Mouse (Mus musculus): Measurements from ENCODE around the gene Gm15319.
A peak's percentile ranks its signal among the peaks of the same experiment; 100 is the strongest.
"Not testable (repeated sequence)": the region's sequence is repeated elsewhere in the genome, so short reads cannot be mapped to it uniquely, and the experiment has no call there.

Gene Gm15319

DNA sequence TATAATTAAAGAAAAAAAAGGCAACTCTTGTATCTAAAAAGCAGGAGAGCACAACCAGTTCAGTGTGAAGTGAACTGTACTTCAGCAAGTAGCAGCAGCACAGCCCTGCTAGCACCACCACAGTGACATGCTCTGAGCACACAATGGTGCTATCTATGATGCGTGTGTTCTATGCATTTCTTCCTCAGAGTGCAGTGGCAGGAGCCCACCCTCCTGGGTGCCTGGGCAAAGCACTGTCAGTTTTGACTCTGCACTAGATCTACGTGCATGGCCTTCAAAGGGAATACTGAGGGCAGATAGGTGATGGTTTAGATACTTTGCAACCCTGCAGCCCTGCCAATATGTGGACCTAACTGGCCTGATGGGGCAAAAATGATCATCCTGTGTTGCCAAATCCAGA, at the start of gene Gm15319:
Gene Gm15319 (minus strand): TSS at position 101 of the 400 bp plus-strand sequence.
- DNase-seq, result not testable (repeated sequence)

DNA sequence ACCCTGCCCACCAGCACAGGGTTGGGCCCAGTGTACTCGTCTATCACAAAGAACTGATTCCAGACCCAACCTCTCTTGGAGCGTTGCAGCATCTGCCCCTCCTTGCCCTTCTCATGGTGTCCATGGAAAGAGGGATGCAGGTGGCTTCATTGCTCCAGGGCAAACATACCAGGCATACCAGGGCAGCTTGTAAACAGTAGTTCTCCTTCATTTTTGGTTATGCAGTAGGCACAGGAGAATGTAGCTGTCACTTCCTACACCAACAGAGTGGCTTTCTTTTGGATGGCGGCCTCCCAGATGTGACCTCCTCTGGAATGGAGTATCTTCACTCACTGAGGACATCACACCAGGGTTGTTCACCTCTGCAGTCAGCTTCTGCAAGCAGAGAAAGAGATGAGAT, 47.3 kb upstream of the Gm15319 start:
- DNase-seq, result not testable (repeated sequence)

DNA sequence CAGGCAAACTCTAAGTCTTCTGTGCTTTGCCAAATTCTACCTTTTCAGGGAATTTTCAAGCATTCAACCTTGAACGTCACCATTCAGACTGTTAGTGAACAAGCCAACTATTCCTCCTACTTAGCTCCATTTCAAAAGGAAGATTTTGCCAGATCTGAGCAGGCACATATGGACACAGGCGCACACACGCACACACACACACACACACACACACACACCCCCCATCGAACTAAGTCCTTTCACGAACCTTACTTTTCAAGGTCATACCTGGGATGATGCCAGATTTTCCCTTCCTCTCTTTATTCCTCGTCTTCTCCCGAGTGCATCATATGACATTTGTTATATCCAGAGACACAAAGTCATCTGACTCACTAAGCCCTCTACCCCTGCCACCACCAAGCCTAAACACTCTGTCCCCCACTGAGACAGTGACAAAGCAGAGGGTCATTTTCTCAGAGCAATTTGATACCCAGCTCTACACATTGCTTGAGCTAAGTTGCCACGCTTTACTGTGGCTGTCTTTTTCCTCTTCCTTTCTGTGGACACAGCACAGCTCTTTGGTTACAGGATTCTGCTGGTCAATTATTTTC, 45.5 kb upstream of the Gm15319 start:
- DNase-seq, result peak in 1 of 2 experiments; percentile 25

DNA sequence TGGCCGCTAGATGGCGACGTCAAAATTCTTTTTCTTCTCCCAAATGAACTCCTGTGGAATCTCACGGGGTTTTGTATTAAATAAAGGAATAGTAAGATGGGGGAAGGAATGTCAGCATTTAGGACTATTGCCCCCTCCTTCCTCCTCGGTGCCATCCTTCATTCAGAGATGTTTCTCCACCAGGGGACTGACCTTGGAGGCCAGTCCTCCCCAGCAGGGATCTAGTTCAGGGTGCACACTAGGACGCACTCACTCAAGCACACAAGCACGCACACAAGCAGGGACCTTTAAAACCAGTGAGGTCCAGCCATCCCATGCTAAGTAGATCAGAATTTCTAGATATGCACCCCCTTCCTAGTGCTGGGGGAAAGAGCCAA, 26.3 kb upstream of the Gm15319 start:
- peak; percentile 15 to 22 for DNase-seq

DNA sequence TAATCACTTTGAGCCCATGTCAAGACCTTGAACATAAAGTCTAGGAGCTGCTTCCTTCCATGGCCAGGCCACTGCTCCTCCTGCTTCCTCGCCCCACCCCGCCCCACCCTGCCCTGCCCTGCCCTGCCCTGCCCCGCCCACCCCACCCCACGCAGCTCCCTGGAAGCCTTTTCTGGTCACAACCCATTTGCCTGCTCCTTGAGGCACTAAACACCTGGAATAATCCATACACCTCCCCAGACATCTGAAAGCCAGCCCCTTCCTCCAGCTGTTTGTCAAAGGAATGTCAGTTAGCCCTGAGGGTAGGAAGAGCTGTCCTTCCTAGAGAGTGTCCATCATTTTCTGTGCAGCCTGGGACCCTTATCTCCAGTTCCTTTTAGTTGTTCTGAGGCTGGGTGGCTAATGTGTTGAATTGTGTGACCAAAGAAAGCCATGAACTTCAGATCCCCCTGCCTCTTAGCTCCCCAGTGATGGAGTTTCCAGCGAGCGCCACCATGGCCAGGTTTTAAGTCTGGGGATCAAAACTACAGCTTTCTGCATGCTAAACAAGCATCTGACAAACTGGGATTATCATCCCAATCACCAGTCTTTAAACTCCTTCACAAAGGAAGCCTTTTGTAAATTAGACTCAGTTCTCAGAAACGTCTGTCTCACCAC, 25.8 kb upstream of the Gm15319 start:
- peak; percentile 27 to 48 for DNase-seq

DNA sequence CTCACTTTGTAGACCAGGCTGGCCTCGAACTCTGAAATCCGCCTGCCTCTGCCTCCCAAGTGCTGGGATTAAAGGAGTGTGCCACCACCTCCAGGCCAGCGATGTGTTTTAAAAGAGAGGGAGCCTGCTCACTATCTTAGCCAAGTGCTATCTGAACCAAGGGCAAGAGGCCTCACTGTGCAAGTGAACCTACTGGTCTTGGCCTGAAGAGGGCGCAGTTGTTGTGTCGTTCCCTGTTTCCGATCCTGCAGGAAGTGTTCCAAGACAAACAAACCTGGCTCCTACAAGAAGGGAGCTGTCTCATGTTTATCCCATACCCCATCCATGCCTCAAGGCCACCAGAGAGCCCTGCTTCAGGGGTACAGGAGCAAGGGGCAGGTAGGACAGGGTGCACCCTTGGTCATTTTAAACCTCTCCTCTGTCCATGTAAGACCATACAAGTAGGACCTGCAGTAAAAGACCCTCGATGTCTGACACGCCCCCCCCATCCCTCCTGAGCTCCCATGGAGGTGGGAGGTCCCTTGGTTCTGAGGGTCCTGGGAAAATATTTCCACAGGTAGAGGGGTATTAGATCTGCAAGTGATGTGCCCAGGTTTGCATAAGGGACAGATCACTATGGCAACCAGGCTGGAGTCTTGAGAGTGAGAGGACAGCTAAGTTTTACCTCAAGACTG, 24.2 kb upstream of the Gm15319 start:
- DNase-seq, result peak; percentile 30 to 36

DNA sequence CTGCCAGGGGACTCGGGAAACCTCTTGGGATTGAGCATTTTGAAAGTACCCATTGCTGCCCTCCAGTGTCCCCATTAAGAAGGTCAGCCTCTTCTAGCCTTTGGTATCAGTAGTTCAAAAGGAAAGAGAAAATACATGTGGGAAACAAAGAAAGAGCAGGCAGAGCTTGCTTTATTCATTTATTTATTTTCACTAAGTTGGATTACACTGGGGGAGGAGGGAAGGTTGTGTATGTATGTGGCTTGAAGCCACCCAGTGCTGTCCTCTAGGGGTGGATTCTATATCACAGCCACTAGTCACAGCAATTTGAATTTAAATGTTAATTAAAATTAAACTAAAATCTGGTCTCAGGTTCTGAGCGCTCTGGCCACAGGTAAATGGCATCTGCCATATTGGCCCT, 22.0 kb upstream of the Gm15319 start:
- not testable (repeated sequence) for DNase-seq

DNA sequence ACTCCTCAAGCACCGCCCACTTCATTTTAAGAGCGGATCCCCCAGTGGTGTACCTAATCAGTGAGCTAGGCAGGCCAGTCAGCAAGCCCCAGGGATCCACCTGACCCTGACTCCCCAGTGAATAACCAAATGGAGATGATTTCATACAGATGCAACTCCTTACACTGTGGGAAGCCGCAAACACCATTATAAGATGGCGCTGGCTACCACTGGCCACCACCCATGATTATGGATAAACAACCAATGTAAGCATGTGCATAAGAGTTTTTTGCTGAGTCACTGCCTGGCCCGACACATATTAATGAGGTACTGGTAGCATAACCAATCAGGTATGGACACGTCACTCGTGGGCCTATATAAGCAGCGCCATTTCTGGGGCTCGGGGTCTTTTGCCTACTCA, 21.1 kb upstream of the Gm15319 start:
- peak; percentile 18 to 28 for DNase-seq

DNA sequence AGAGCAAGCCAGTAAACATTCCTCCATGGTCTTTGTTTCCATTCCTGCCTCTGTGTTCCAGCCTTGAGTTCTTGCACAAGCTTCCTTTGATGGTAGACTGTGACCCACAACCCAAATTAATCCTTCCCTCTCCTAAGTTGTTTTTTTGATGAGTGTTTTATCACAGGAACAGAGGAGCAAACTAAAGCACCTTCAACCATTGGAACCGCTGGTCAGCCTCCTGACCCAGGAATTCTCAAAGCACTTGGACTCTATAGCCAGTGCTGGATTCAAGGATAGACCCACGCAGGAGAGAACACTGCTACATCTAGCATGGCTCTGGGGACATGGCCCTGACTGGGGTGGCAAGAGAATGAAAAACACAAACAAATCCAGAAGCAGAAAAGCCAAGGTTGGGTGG, 19.1 kb upstream of the Gm15319 start:
- peak in 1 of 2 experiments; percentile 3 for DNase-seq

DNA sequence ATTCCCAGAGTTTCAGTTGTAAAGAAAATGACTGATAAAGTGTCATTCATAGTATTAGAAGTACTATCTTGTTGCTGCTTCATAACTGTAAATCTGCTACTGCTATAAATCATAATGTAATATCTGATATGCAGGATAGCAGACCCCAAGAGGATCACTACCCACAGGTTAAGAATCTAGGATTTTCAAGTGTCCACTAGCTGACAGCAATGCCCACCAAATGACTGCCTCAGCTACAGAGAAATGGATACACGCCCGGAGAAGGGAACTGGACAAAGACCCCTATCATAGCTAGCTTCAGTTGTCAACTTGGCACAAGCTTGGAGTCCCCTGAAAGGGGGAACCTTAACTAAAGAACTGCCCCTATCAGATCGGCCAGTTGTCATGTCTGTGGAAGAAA, 18.6 kb upstream of the Gm15319 start:
- not testable (repeated sequence) for DNase-seq

DNA sequence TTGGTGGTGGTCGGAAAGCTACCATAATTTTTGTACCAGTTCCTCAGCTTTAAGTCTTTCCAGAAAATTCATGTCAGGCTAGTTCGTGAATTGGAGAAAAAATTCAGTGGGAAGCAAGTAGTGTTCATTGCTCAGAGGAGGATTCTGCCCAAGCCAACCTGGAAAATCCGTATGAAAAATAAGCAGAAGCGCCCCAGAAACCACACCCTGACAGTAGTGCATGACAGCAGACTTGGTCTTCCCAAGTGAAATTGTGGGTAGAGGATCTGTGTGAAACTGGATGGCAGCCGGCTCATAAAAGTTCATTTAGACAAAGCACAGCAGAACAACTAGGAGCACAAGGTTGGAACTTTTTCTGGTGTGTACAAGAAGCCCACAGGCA, 18.2 kb upstream of the Gm15319 start:
- not testable (repeated sequence) for DNase-seq

DNA sequence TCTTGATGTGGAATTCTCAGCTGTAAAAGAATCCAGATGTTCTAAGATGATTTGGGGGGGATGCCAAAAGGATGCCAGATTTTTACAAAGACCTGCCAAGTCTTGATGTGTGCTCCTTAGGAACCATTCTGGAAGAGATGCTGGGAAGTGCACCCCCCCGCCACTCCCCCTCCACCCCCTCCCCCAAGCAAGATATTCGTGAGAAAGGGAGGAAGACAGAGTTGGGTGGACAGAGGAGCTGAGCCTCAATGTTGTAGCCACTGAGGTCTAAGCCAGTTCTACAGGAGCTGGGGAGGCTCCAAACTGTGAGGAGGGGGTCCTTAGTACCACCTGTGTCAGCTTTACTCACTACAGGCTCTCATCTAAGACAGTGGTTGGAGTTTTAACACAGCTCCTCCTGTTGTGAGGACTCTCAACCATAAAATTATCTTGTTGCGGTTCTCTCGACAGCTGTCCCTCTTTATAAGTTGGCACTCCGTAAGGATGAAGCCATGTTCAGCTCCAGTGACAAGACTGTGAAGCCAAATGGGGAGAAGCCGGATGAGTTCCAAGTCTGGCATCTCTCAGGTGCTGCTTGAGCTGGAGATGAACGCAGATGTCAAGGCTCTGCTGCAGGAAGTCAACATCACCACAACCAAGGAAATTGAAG, 17.7 kb upstream of the Gm15319 start:
- DNase-seq, result peak in 1 of 2 experiments; percentile 9

DNA sequence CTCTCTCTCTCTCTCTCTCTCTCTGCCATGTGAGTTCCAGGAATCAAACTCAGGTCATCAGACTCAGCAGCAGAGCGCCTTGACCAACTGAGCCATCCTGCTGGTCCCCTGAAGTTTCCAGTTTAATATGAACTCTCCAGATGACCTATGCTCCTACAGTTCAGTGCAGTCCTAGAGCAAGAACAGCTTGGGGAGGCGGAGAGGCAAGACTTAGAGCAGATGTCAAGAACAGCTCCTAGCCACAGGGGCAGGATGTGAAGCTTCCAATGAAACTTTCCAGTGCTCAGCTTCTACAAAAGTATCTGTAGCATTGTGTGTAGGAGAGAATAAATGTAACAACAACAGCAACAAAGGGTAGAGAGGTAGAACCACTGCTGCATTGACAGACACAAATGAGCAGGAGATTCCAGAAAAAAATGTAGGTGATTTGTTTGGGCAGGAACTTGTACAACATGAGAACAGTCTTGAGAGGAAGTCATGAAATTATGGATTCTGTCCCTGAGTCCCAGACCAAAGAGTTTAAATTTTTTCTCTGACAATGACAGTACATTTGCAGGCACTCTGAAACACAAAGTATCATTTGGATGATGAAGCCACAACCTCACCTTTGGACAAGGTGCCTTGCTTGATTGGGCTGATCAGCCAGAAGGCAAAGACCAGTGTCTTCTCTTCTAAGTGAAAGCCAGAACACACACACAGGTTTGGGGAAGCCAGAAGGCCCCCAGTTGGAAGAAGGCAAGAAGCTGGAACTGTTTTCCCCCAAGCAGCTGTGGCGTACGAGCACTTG, 16.8 kb upstream of the Gm15319 start:
- DNase-seq, result peak in 1 of 2 experiments; percentile 13

DNA sequence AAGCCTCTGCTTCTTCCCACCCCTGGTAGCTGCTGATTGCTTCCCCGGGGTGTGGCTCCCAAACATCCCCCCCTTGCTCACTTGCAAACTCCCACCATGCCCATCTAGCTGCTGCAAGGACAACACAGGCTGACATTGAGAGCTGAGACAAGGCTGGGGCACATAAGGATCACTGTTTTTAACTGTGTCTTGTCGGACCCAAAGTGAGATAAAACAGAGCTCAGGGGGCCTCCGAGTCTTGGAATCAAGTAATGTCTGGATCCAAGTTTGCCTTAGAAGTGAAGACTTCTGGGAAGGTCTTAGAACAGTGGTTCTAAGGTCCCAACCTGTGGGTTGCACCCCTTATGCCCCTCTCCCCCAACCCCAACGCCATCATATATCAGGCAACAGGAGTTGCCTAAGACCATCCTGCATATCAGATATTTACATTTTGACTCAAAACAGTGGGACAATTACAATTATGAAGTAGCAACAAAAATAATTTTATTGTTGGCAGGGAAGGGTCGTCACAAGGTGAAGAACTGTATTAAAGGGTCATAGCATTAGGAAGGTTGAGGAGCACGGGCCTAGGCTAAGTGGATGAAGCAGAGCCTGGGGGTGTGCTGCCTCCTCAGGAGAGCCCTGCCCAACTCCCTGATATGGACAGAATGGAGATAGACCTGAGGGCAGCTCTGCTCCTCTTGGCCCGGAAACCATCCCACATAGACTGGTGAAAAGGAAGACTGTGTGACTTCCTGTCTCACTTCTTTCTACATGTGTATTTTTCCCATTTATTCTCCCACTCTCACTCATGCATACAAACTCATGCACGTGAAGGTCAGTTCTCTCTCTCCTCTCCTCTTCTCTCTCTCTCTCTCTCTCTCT, 16.0 kb upstream of the Gm15319 start:
- DNase-seq, result peak in 1 of 2 experiments; percentile 36

DNA sequence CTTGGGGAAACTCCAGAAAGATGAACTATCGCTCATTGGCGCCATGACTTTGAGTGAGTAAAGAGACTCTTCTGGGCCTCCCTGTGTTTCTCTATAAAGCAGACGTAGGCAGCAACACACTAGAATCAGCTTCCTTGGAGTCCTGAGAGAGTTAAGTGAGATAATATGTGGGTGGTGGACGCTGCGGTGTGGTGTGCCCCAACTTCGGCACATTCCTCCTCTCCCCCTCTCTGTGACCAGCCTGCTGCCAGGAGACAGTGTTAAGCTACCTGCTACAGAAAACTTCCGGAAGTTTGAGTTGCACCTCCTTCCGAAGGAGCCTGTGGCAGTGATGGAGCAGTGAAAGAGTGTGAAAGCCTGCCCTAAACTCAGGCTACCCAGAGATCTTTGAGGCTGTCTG, 15.3 kb upstream of the Gm15319 start:
- peak; percentile 26 to 47 for DNase-seq

DNA sequence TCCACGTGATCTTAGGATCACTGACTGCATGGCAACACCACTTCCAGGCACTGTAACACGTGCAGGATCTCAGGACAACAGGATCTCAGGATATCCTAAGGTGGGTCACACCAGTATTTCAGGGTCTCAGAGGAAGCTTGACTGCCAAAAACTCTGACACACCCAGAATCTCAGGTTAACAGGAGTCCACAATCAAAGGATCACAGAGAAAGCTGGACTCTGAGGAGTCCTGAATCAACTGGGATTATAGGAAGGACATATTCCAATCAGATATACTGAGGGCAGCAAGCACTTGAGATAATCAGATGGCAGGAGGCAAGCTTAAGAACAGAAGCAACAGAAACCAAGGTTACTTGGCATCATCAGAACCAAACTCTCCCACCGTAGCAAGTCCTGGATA, 12.7 kb upstream of the Gm15319 start:
- DNase-seq, result peak; percentile 3 to 9

DNA sequence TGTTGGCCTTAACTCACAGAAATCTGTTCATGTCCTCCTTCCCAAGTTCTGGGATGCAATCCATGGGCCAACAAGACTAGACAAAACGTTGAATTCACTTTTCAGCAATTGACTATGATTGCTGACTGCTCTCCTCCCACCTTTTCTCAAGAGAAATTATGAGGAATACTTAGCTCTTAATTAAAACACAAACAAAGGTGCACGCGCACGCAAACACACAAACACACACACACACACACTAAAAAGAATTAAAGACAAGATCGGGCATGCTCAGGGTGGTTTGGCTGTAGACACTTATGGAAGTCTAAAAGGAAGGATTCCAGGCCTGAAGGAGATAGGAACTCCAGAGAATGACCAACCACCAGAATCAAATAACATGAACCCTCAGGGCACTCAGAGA, 6.6 kb downstream of the Gm15319 start:
- DNase-seq, result peak in 1 of 2 experiments; percentile 3

DNA sequence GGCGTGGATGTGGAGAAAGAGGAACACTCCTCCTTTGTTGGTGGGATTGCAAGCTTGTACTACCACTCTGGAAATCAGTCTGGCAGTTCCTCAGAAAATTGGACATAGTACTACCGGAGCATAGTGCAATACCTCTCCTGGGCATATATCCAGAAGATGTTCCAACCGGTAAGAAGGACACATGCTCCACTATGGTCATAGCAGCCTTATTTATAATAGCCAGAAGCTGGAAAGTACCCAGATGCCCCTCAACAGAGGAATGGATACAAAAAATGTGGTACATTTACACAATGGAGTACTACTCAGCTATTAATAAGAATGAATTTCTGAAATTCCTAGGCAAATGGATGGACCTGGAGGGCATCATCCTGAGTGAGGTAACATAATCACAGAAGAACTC, 9.4 kb downstream of the Gm15319 start:
- peak in 1 of 2 experiments; percentile 3 for DNase-seq

DNA sequence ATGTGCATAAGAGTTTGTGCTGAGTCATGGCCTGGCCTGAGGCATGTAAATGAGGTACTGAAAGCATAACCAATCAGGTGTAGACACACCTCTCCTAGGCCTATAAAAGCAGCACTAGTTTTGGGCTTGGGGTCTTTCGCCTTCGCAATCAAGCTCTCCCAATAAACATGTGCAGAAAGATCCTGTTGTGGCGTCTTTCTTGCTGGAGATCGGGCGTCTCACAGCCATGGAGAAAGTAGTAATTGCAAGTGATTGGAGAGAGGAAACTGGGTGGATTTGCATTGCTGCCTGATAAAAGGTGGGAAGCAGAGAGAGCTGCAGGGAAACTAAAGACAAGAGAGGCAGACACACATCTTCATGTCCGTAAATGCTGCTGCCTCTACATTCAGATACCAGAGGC, 60.3 kb downstream of the Gm15319 start:
- DNase-seq, result not testable (repeated sequence)

DNA sequence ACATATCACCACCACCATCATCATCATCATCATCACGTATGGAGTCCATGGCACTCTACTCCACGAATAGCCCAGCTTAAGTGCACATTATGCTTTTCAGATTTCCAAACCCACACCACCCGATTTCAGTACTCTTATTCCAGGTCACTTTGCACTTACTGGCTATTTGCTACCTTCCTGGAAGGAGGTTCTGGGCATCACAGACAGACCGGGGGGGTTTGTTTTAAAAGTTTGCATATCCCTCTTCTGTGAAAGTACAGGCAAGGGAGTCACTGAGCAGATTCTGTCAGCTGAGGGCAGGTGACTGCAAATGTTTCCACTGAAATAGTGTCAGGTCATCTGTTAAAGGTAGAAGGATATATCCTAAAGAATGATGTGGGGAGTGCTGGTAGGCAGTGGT, 63.0 kb downstream of the Gm15319 start:
- not testable (repeated sequence) for DNase-seq

DNA sequence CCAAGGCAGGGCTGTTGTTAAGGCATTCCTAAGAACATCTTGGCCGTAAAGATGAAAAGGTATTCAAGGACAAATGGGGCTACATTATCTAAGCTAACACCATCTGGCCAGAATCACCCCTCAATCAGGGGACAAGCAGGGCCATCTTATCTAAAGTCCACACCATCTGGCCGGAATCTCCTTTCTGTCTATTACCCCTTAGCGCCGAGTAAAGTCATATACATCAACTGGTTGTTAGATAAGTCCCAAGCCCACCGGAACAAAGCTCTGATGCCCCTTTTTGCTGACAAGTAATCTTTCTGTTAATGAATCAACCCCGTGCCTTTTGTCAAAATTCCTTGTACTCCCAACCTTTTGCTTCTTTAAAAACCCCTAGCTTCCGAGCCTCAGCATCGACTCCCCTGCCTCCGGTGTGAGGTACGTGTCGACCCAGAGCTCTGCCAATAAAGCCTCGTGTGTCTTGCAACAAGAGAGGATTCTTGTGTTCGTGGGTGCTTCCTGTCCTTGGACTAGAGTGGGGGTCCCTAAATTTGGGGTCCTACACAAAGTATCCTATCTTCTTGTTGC, 65.0 kb downstream of the Gm15319 start:
- peak in 1 of 2 experiments; percentile 41 for DNase-seq

Data from lung, adult 18-20 months (tissue).